Mouse (Mus musculus) hematopoietic stem cell, adult 5-6 weeks (primary cell): ENCODE results near the gene Bcat2. TPM values are rescaled to one million over a fixed set of nuclear protein-coding genes. Genes with fewer than 3 reads are reported as not detected.
"Not testable (repeated sequence)": the region's sequence is repeated elsewhere in the genome, so short reads cannot be mapped to it uniquely, and the experiment has no call there.

Experiments used
- ATAC-seq, 2 experiments: fragments of 125-278 bp in 1 of 2; replicated peaks in 1 of 2; 2 replicates each; pipeline ENCODE4 v1.8.0; 2016 to 2017; ENCODE audit warnings: inconsistent platforms in 2 of 2, mild to moderate bottlenecking in 2 of 2, moderate number of reproducible peaks in 2 of 2, low read depth in 1 of 2, moderate TSS enrichment in 1 of 2; ENCODE audit not compliant: low FRiP score in 2 of 2, poor library complexity in 2 of 2, severe bottlenecking in 2 of 2, insufficient read depth in 1 of 2, low TSS enrichment in 1 of 2
- total RNA-seq: library from RNA; stranded (forward); fragments of 172-1452, 232-1000 nt; gene quantifications from 2 replicates; pipeline ENCODE4 v1.2.3, GENCODE M21; 2017

The Bcat2 gene
- 16.4 and 20.9 TPM in 2 replicates for total RNA-seq

DNA sequence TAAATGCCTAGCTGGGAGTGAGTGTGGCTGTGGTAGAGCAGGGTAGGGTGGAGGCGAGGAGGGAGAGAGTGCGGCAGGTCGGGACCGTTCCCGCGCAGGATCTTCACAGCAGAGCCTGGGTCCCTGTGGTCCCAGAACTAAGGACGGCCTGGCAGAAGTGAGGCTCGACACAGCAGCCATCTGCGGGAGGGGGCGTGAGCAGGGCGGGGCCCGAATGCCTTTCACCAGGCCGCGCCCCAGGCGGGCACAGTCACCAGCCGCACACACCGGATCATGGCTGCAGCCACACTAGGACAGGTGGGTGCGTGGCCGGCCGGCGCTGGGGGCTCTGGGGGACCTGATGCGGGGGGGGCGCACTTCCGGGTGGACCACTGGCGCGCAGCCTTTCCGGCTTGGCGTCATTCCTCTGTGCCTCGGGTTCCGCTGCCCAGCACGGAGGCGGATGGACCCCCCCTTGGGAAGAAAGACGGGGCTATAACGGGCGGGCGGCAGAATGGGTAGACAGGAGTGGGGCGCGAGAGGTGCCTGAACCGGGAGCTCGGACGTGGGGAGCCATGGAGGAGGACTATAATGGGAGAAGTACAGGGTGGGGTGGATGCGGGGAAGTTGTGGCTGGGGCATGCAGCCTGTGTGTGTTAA is at the start of gene Bcat2:
Gene Bcat2, plus strand, starts transcription at position 51 of the 639 bp plus-strand sequence.
- ATAC-seq = peak; percentile 70 to 78

DNA sequence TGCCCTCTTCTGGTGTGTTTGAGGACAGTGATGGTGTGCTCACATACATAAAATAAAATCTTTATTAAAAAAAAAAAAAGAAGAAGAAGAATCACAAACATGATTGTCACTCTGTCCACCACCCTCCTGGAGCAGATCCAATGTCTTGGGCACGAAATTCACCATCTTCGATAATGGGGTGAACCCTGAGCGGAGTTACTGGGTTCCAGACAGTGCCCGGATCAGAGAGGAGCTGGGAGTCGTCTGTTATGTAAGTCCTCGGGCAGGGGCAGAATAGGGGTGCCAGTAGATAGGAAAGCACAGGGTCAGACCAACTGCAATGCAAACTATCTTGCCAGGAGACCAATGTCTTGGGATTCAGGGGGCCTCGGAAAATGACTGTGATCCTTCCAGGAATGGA is 49.3 kb upstream of the Bcat2 start:
- no peak for ATAC-seq

DNA sequence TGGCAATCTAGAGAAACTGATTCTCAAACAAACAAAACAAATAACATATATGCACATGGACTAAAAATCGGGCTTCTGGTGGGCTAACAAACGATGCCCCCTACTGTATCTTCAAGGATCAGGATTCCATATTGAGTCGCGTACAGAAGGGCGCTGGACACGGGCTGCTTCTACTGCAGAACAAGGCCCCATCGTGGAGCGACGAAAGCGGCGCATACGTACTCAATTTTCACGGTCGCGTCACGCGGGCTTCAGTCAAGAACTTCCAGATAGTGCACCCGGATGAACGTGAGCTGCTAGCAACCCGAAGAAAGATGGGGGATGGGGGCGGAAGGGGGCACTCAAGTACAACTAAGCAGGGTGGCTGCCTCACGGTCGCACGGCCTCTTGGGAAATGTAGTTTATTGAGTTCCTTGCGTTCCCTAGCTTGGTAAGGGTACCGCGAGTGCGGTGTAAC is 48.2 kb upstream of the Bcat2 start:
- peak; percentile 49 to 72 for ATAC-seq

DNA sequence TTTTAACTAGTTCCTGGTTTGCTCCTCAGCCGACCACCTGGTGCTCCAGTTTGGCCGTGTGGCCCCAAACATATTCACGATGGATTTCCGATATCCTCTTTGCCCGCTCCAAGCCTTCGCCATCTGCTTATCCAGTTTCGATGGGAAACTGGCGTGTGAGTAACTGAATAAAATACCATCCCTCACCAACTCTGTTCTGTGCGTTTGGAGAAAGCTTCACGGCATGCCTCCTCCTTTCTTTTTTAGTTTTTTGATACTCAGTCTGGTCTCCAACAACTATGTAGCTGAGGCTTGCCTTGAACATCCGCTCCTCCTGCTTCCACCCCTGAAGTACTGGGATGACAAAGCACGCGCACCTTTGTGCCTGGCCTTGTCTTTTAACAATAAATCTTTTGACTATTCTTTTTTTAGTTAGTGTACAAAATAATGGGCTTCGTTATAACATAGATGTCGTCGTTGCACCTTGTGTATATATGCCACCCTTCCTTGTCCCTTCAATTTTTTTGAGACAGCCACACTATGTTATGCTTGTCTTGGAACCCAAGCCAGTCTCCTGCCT is 47.7 kb upstream of the Bcat2 start:
- no peak for ATAC-seq

DNA sequence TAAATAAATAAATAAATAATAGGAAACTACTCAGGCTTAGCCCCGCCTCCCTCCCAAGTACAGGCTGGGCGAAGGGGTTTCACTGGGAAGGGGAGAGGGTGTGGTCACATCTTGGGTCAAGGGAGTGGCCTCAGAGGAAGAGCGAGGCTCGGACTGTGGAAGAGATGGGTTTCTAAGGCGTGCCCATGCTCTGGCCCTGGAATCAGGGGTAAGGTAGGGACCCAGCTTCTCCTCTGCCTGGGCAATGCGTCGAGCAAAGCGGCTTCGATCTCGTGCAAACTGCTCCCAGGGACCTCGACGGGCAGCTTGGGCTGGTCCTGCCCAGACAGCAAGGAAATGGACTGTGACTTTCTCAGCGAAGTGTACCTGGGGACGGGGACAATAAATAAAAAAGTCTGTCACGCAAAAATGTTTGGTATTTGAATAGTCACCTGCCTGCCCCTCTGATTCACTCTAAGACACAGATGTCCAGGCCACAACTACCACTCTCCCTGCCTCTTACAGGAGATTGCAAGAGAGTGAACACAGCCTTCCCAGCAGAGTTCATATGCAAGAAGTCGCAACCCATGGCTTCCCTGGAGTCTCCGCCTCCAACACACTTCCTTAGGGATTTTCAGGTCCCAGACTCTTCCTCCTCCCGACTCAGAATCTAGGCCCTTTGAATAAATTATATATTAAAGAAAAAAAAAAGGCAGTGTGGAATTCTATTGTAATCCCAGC is 46.8 kb upstream of the Bcat2 start:
- no peak for ATAC-seq

DNA sequence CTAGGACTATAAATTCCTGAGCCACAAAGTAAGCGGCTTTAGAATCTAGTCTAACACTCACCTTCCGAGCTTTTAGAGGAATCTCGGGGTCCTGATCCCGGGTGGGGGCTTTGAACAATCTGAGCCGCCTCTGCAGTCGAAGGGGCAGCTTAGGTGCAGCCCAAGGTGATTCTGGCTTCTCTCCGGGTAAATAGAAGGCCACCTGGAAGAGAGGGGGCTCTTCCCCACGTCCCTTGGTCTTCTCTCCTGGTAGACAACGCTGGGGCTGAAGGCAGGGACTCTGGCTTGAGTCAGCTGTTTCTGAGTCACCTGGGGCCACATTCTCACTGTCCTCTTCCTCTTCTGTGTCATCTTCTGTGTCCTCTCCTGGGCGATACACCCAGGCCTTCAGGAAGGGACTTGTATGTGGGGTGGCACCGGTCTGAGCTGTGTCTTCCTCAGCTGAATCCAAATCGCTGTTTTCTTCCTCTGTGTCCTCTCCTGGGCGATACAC is 46.2 kb upstream of the Bcat2 start:
- ATAC-seq = no peak

DNA sequence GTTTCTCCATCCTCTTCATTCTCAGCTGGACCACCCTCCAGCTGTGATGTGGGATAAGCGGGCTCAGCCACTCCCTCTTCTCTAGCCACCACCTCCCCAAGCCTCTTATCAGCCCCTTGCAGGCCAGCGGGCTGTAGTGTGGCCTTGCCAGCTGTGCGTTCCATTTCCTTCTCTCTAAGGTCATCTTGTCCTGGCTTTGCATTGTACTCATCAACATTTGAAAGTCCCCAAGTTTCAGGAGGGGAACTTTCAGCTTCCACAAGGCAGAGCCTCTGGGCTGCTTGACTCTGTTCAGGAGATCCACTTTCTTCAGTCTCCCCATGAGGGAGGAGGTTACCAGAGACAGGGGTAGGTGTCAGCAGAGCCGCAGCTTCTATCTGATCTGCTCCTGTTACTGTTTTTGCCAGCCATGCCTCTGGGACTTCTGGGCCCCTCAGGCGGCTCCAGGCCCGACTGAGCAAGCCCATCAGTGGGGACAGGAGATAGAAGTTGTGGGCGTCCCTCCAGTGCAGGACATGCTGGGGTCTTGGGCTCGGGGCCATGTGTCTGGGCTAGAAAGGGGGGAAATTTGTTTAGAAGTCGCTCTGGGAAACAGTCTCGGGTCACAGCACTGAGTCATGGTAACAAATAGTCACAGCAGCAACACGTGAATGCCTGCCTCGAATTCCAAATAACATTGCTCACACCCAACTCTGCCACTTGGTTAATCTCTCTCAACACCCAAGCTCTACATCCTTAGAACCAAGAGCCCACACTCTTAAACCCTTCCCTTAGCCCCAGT is 44.9 kb upstream of the Bcat2 start:
- peak; percentile 24 to 34; a peak in 1 of 4 replicates for ATAC-seq

DNA sequence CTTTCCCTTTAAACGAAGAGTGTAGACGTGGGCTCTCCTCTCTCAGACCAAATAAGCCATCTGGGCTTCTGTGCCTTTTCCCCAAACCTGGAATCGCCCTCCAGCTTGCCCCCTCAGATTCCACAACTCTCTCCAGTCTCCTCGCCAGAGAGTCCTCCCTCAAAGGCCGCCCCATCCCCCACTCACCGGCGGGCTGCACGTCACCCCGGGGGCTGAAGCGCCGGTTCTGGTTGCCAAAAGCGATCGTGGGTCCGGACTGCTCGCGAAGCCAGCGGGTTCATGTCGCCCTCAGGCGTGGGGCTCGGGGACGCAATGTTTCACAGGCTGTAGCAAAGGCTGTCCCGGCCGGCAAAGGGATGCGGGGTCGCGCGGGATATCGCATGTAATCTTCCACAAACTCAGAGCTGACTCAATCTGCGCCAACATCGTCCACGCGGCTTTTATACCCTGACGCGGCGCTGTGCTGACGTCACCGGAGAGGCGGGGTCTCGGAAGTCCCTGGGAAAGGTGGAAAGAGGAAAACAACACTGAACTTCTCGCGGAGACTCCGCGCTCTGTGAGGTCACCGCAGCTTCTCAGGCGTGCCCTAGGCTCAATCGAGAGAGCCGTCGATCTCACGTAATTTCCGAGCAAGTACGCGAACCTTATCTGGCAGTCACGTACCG is 44.0 kb upstream of the Bcat2 start, which contains the start of the genes Ppp1r15a and Plekha4:
Gene Ppp1r15a, minus strand, starts transcription at position 460 of the 665 bp plus-strand sequence.
Gene Plekha4, plus strand, starts transcription at position 522 of the 665 bp plus-strand sequence.
- peak; percentile 73 to 78 for ATAC-seq

DNA sequence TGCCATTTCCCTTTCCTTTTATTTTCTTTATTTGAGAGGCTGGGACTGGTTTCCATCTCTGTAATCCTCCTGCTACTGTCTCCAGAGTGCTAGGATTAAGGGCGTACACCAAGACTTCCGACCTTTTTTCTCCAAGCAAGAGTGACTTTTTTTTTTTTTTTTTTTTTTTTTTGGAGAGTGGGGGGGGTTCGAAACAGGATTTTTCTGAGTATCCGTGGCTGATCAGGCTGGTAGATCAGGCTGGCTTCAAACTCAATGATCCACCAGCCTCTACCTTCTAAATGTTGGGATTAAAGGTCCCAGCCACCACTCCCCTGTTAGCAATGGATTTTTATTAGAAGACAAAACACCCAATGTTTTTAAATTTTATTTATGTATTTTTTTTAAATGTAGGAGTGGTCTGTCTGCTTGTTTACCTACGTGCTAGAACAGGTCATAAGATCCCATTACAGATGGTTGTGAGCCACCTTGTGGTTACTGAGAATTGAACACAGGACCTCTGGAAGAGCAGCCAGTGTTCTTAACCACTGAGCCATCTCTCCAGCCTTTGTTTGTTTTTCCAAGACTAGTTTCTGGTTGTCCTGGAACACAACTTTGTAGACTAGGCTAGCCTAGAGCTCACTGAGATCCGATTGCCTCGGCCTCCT is 43.4 kb upstream of the Bcat2 start:
- no peak for ATAC-seq

DNA sequence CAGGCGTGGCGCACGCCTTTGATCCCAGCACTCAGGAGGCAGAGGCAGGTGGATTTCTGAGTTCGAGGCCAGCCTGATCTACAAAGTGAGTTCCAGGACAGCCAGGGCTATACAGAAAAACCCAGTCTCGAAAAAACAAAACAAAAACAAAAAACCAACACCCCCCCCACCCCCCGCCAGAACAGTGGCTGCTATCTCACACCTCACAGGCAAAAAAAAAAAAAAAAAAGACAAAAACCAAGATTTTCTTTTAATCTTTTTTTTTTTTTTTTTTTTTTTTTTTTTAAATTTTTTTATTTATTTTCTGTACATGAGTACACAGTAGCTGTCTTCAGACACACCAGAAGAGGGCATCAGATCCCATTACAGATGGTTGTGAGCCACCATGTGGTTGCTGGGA is 42.8 kb upstream of the Bcat2 start:
- ATAC-seq = not testable (repeated sequence)

DNA sequence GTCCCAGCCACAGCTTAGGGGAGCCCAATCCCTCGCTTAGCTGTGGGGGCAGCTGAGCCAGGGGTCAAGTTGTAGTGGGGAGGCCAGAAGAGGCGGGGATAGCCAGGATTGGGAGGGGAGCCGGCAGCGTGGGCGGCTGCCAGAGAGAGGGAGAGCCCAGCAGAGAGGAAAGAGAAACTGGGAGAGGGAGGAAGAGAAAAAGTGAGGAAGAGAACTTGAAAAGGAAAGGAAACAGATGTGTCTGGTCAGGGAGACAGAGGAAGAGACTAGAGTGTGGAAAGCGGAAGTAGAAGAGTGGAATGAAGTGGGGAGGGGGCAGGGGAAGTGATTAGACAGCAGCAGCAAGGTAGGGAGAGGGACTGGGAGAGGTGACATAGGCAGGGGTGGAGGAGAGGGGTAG is 40.5 kb upstream of the Bcat2 start:
- peak in 1 of 2 experiments; percentile 8; a peak in 1 of 4 replicates for ATAC-seq

DNA sequence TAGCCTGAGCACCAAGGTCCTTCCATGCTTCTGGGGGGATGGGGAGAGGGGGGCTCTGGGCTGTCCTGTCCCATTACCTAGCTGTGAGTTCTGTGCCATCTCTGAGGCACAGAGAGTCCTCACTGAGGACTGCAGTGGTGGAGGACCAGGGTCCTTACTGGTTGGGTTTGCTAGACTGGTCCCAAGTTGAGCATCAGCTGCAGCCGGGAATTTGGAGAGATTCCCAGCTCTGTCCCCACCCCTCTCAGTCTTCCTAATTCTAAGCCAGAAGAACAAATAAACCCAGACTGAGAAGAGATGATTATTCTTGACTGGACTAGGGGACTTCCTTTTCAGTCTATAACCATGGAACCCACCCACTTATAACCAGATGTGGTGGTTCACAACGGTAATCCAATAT is 39.3 kb upstream of the Bcat2 start:
- no peak for ATAC-seq

DNA sequence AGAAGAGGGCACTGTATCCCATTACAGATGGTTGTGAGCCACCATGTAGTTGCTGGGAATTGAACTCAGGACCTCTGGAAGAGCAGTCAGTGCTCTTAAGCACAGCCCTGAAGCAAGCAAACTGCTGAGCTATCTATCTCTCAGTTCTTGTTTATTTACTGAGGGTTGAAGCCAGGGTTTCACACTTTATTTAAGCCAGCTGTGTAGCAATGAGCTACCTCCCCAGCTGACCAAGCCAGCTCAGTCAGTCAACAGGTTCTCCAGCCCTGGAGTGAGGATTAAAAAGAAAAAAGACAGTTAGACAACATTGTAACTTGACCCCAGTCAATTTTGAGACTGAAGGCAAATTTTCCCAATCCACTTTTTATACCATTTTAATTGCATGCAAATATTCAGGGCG is 34.3 kb upstream of the Bcat2 start:
- no peak for ATAC-seq

DNA sequence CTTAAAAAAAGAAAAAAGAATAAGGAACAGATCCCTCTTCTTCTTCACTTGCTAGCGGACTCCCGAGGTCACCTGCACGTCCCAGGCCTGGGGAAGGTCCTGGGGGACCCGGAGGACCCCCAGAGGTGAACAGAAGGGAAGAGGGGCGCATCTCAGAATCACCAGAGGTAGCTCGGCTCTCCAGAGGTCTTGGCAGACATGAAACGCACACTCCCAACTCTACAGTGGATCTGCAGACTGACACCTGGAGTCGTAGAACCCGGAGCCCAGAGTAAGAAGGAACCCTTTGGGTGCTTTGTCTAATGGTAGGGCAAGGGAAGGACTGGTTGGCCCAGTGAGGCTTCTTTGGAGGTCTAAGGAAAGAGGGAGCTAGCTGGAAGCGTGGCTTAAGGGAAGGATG is 32.4 kb upstream of the Bcat2 start:
- ATAC-seq = no peak

DNA sequence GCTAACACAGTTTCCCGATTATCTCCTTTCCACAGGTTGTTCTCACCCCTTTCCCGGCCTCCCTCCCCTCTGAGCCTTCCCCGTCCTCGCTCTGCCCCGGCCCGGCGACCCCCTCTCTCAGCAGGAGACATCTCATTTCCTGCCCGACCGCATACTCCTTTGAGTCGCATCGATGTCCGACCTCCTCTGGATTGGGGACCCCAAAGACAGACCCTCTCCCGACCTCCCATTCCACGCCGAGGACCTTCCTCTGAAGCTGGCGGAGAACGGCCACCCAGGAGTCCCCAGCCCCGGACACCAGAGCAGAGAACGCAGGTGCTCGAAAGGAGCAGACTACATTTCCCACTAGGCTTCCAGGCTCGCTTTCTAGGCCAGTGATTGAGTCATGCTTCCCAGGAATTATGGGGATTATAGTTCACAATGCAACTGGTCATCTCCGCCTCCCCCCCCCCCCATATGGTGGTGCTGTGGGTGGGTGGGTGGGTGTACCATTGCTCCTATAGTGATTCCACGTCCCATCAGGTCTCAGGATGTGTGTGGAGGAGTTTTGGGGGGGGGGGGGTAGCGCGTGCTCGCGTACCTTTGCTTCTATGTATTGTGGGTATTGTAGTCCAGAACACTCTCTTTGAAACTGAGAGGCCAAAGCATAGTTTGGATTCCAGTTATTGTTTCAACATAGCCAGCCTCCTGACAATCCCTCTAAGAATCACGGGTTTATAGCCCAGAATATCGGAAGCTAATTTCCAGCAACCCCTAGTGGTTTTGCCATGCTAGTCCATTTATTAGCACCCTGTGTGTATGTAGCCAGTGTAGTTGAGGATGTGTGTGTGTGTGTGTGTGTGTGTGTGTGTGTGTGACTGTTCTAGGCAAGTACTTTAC is 31.6 kb upstream of the Bcat2 start:
- peak; percentile 32 to 51; a peak in 3 of 4 replicates for ATAC-seq

DNA sequence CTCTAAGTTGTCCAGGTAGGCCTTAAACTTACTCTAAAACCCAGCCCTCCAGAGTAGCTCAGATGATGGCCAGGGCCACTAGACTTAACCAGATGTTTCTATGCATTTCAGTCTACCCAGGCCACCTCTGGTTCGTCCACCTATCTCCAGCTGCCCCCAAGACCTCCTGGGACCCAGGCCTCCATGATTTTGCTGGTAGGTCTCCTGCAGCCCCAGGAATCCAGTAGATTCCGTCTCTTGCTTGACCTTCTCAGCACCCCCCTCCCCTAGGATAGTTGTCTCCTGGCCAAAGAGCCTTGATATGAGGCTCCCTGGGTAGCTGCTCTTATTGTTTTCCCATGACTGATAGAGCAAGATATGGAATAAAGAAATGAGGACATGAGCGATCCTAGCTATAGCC is 30.9 kb upstream of the Bcat2 start:
- no peak for ATAC-seq
